Mouse (Mus musculus): ENCODE measurements around the gene Appl2.

GRCm38 (mm10) chr10:83666556-83666955 lies 18.0 kb upstream of the Appl2 start:
- TF ChIP-seq POLR2AphosphoS2 (IDR thresholded peaks at IDR 0.05; ENCODE audit: low read length), result no peak
- TF ChIP-seq TCF12 (IDR thresholded peaks at IDR 0.05; ENCODE audit: low read depth, low read length), result no peak
- no peak for TF ChIP-seq POLR2A (IDR thresholded peaks at IDR 0.05; ENCODE audit: control insufficient read depth in 1 of 2, insufficient read depth in 1 of 2, low read depth in 1 of 2, low read length in 2 of 2, poor library complexity in 1 of 2)
- no peak for TF ChIP-seq CTCF (IDR thresholded peaks at IDR 0.05 in 2 of 3, conservative IDR thresholded peaks at IDR 0.05 in 1 of 3; ENCODE audit: control insufficient read depth in 1 of 3, insufficient read depth in 1 of 3, low read depth in 2 of 3, low read length in 3 of 3, poor library complexity in 1 of 3, severe bottlenecking in 1 of 3)
- no peak for TF ChIP-seq ZNF384 (IDR thresholded peaks at IDR 0.05; ENCODE audit: low read depth, low read length)
- TF ChIP-seq EP300 (IDR thresholded peaks at IDR 0.05; ENCODE audit: low read depth in 1 of 2, low read length in 2 of 2), result no peak
- no peak for TF ChIP-seq RCOR1 (IDR thresholded peaks at IDR 0.05; ENCODE audit: low read depth, low read length)
- TF ChIP-seq MAFK (IDR thresholded peaks at IDR 0.05; ENCODE audit: borderline replicate concordance, low read depth, low read length), result no peak
- TF ChIP-seq HCFC1 (IDR thresholded peaks at IDR 0.05; ENCODE audit: low read depth, low read length), result no peak
- TF ChIP-seq MXI1 (IDR thresholded peaks at IDR 0.05; ENCODE audit: low read depth, low read length), result no peak
- TF ChIP-seq GATA1 (IDR thresholded peaks at IDR 0.05; ENCODE audit: low read depth, low read length), result no peak
- TF ChIP-seq ZMIZ1 (IDR thresholded peaks at IDR 0.05; ENCODE audit: low read depth, low read length), result no peak
- no peak for TF ChIP-seq MYC (IDR thresholded peaks at IDR 0.05; ENCODE audit: low read depth, low read length)
- TF ChIP-seq KAT2A (conservative IDR thresholded peaks at IDR 0.05; ENCODE audit: low read depth, low read length), result no peak
